In genomic region chr19:54047386-54048050, GRCm38 (mm10) we compare ENCODE assay signal across 8 mouse cellular contexts. TPM values are rescaled to one million over a fixed set of nuclear protein-coding genes. Genes with fewer than 3 reads are reported as not detected.
DNase-seq lines count a peak whose midpoint lies in the region; ATAC-seq lines count a peak whose summit lies in the region.
"Had no signal": no experiment of that assay in that cellular context is flagged by ENCODE, and none has a peak within 500 bp of the region (broad histone marks: within the 10 kb centered on the region; RNA-seq: fewer than 3 reads in every experiment).

No protein-coding gene starts in this region.

- H3K36me3 ChIP-seq in forebrain, embryonic 10.5 days (replicated peaks): no peaks in the 10 kb centered on the region
- no peaks in the 10 kb centered on the region for H3K36me3 ChIP-seq in limb, embryonic 12.5 days
- H3K36me3 ChIP-seq in neural tube, embryonic 13.5 days: no peaks in the 10 kb centered on the region

- peak; percentile 19 for DNase-seq in thymus, postnatal 0 days (ENCODE audit: low spot score)
- DNase-seq in thymus, adult 18-20 months: no peak
- peak; percentile 23 for DNase-seq in forebrain, embryonic 10.5 days (ENCODE audit: extremely low spot score, low spot score)
- DNase-seq in layer of hippocampus, adult 9-10 months (ENCODE audit: low spot score): no peak
- no peak for DNase-seq in cerebellum, adult 9-11 months

- ATAC-seq in limb, embryonic 12.5 days (ENCODE audit: insufficient number of reproducible peaks, insufficient read depth, low FRiP score, low TSS enrichment, low read depth): no peak
- no peak for ATAC-seq in neural tube, embryonic 13.5 days (ENCODE audit: low read depth)

- peak overlapping the region; percentile 66 for H3K4me3 ChIP-seq in forebrain, embryonic 10.5 days
- peak overlapping the region; percentile 55 for H3K4me3 ChIP-seq in limb, embryonic 12.5 days (replicated peaks)
- peak overlapping the region; percentile 65 for H3K4me3 ChIP-seq in neural tube, embryonic 13.5 days
- H3K4me3 ChIP-seq: erythroblast, embryonic 14.5 days had no signal

- H3K27me3 ChIP-seq in forebrain, embryonic 10.5 days (ENCODE audit: poor library complexity, severe bottlenecking): peaks cover 82% of the 10 kb centered on the region
- peaks cover 83% of the 10 kb centered on the region for H3K27me3 ChIP-seq in limb, embryonic 12.5 days
- H3K27me3 ChIP-seq in neural tube, embryonic 13.5 days: peaks cover 47% of the 10 kb centered on the region

- peak overlapping the region; percentile 57 for H3K9ac ChIP-seq in limb, embryonic 12.5 days (replicated peaks)
- H3K9ac ChIP-seq in neural tube, embryonic 13.5 days: peak overlapping the region; percentile 79

- peak overlapping the region; percentile 35; the same call in 1 of the 2 replicates for H3K27ac ChIP-seq in forebrain, embryonic 10.5 days
- H3K27ac ChIP-seq in limb, embryonic 12.5 days: no peak overlapping the region
- H3K27ac ChIP-seq in neural tube, embryonic 13.5 days (replicated peaks): no peak overlapping the region

- H3K4me1 ChIP-seq in forebrain, embryonic 10.5 days: peaks cover 42% of the 10 kb centered on the region
- H3K4me1 ChIP-seq in limb, embryonic 12.5 days (replicated peaks): peaks cover 30% of the 10 kb centered on the region
- H3K4me1 ChIP-seq in neural tube, embryonic 13.5 days (replicated peaks): peaks cover 37% of the 10 kb centered on the region

- 1% methylated on average over 27 of the region's 27 CpGs for WGBS in forebrain, embryonic 10.5 days
- 1% methylated on average over 27 of the region's 27 CpGs for WGBS in limb, embryonic 12.5 days
- WGBS in neural tube, embryonic 13.5 days: 2% methylated on average over 27 of the region's 27 CpGs

- H3K9me3 ChIP-seq in forebrain, embryonic 10.5 days: no peaks in the 10 kb centered on the region
- no peaks in the 10 kb centered on the region for H3K9me3 ChIP-seq in limb, embryonic 12.5 days
- no peaks in the 10 kb centered on the region for H3K9me3 ChIP-seq in neural tube, embryonic 13.5 days

- H3K4me2 ChIP-seq in limb, embryonic 12.5 days: peak overlapping the region; percentile 99
- peak overlapping the region; percentile 100 for H3K4me2 ChIP-seq in neural tube, embryonic 13.5 days

RNA-seq across cellular contexts. Expression of gene Adra2a, which starts 3.6 kb away (rescaled TPM):
- 0.46 and 0.51 TPM in 2 replicates for polyA plus RNA-seq in thymus, postnatal 0 days (2015; fragmentation: Nextera tagmentation; extraction: Ambion mirVana)
- polyA plus RNA-seq in forebrain, embryonic 10.5 days (2016; fragmentation: Nextera tagmentation; extraction: Ambion mirVana): 0.67 and 0.73 TPM in 2 replicates
- polyA plus RNA-seq in limb, embryonic 12.5 days (2016; fragmentation: Nextera tagmentation; extraction: Ambion mirVana): 0.11 and 0.27 TPM in 2 replicates
- polyA plus RNA-seq in neural tube, embryonic 13.5 days (2015; fragmentation: Nextera tagmentation; extraction: Ambion mirVana): 2.9 TPM in 2 replicates

Comparison
In these comparisons a context has a peak if more than half of its experiments do, and no peak if none do; other contexts are left out.
1. DNase-seq: peak in thymus, postnatal 0 days (single experiment) and forebrain, embryonic 10.5 days (single experiment); none in thymus, adult 18-20 months (0 of 2), layer of hippocampus, adult 9-10 months (single experiment) and cerebellum, adult 9-11 months (single experiment).
2. Peak in every context shown above with its lines, with median percentiles within 50 percentile points of each other: H3K4me3 ChIP-seq.